Mouse (Mus musculus) cerebellum, postnatal 14 days (tissue): ENCODE data around the gene Aftph.
"Not testable (repeated sequence)": the region's sequence is repeated elsewhere in the genome, so short reads cannot be mapped to it uniquely, and the experiment has no call there.

Source experiments
- DNase-seq, 2 experiments: peaks; one replicate each; pipeline ENCODE4 v3.0.0; 2021; ENCODE audit warnings: mixed read lengths in 2 of 2

Aftph gene

DNA sequence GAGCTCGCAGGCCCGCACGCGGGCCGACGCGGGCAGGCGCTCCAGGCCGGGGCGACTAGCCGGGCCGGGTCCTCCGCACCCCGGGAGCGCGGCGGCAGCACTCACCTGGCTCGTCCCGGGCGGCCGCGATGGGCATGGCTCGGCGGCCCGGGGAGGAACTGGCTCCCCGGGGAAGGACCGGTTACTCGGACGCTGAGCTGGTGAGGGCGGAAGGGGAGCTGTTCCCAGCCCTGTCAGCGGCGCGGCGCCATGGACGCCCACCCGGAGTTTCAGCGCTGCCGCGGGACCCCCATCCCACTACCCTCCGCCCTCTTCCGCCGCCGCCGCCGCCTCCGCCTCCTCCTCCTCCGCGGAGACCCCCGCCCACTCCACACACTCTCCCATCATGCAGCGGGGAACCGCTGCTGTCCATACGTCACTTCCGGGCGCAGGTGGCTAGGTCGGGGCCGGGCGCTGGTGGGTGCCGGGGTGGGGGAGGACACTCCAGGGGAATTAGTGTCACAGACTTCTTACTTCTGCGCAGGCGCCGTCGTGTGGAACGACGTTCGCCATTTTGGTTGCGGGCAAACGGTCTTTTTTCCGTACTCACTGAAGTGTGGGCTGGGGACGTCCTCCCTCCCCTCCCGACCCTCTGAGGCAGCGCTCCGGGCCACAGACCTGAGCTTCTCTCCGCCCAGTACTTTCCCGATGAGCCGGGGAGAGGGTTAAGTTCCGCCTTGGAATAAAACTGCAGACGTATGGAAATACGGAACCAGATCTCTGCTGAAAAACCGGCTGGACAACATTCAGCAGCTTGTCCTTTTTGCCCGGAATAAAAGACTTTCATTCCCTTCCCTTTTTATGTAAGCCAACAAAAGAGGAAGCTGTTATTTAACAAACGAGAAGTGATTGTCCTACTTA is at the start of gene Aftph:
TSS of gene Aftph (minus strand) at position 389 of the 900 bp plus-strand sequence.
- DNase-seq, result peak; percentile 99

DNA sequence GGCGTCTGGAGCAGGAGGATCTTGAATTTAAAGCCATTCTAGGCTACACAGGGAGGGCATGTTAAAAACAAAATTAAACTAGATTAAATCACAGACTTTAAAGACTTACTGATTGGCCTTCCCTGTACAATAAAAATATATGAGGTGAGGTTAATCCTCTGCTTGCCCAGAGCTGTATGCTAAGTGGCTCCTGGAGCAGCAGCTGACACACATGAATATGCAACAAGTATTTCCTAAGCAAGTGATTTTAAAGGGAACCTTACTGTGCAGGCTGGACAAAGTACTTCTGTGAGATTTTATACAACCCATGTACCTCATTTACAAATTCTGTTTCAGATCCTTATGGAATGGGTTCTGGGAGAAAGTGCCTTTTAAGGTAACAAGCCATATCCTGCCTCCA is 47.6 kb upstream of the Aftph start:
- no peak for DNase-seq

DNA sequence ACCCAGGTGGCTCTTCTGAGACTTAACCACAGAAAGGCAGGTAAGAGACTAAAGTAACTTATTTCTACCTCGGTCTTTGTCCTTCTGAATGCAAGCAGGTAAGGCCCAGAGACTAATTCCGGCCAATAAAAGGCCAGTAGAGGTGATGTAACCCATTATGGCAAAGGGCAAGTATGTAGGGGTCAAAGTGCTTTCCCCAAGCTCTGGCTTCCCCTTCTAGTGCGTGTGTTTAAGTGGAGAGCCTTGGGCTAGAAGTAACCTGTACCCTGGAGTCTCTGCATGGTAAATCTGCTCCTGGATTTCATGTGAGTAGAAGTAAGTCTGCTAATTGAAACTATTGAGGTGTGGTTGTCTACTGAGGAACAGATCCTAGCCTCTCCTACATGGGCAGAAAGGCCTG is 46.7 kb upstream of the Aftph start:
- DNase-seq, result no peak

DNA sequence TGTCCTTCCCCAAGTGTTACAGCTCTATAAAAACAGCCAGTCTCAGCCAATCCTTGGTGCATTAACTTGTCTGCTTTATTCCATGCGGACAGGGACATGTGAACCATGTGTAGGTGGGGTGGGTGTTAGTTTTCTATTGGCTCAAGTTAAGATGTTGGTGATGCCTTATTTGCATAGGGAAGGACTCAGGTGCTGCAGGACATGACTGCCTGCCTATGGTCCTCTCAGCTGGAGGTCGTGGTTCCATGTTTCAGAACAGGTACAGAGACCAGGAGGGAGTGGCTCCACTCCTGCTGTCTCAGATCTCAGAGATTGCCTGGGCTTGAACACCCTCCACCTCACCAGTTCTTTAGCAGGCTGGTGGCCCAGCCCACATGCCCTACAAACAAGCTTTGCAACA is 44.8 kb upstream of the Aftph start:
- DNase-seq, result no peak

DNA sequence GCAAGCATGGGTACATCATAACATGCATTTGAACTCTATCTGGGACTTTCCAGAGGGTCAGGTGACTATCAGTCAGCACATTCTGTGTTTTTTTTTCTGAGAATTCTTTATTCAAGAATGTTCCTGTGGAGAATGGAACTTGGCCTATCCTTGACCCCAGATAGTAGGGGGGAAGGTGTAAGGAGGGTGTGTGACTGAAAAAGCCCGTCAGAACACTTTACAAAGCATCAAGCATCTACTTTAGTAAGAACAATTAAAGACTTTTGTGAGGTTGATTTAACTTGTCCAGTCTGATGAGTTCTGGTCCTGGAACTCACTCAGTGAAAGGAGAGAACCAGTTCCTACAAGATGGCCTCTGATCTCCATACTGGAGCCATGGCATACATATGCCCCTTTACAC is 43.8 kb upstream of the Aftph start:
- DNase-seq, result no peak

DNA sequence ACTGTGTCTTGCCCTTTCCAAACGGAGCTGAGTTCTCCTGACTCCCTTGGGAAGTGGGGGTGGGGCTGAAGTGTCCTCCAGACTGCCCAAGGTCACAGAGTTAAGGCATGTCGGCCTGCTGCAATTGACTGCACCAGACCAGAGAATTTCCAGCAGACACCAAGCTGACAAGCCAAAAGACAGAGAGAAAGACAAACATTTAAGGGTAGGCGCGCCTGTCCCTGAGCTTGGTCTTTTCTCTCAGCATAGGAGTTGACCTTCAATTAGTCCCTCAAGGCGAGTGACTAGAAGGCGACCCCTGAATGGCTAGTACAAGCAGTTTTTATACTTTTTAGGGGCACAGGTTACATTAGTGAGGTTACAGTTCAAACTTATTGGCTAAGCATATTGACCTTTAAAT is 43.4 kb upstream of the Aftph start:
- no peak for DNase-seq

DNA sequence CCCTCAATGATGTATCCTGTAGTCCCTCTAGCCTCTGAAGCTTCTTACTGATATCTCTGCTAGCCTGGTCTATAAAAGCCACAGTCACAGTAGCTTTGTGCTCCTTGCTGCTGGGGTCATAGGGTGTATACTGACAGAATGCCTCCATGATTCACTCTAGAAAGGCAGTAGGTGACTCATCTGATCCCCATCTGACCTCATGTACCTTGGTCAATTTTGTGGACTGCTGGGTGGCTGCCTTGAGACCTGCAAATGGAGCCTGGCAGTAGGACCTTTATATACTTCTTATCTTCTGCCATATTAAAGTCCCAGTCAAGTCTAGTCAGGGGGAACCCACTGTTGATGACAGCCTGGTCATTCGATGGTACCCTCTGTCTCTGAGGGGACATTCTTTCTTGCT is 42.1 kb upstream of the Aftph start:
- no peak for DNase-seq

DNA sequence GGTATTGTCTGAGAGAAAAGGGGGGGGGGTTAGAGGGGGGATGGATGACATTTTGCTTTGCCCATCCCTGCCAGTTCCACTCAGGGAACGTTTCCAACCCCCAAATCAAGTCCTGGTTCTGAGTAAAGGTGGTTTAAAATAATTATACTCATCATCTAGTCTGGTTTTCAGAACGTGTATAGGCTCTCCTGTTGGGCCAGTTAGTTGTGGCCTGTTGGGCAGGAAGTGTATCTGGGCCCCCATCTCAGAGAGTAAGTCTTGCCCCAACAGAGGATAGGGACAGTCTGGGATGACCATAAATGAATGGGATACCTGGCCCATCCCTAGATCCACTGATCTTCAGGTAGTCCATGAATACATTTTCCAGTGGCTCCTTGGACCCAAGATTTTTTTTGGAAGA is 41.2 kb upstream of the Aftph start:
- no peak for DNase-seq

DNA sequence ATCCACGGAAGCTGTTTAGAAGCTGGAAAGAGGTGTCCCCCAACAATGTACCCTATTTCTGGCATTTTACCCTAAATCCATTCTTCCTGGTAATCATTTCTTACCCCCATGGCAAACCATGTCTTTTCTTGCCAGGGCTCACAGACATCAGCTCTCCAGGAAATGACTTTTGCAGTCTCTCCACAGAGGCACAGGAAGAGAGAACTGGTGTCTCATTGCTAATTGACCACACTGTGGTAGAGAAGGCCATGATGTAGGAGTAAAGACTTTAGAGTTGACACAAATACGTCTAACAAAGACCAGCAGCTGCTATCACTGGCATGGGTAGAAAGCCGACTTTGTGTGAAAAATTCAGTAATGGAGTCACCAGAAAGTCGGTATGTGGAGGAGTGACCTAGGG is 38.9 kb upstream of the Aftph start:
- DNase-seq, result no peak

DNA sequence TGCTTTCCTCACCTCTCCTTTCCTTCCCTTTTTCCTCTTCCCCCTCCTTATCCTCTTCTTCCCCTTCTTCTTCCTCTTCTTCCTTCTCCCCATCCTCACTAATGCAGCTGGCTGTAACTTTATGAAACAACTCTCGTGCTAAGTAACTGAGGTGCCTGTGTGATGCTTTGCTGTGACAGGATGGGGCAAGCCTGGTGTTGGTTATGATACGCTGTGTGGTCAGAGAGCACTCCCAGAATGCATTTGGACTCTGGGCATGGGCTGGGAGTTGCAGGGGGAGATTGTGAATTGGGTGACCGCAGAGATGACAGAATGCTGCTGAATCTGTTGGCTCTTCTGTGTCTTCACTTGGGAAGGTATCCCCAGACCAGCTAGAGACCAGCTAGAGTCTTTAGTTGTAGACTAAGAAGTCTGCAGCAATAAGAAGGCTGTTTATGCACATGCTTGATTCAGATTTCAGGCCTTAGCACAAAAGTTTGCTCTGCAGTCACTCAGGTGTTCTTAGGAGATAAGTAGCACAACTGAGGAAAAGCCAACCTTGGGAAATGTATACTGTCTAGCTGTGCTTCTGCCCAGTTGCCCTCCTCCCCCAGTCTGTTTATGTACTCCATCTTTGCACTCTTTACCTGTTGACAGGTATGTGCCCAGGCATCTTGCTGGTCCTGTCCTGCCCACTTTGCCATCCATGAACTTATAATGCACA is 37.6 kb upstream of the Aftph start:
- no peak for DNase-seq

DNA sequence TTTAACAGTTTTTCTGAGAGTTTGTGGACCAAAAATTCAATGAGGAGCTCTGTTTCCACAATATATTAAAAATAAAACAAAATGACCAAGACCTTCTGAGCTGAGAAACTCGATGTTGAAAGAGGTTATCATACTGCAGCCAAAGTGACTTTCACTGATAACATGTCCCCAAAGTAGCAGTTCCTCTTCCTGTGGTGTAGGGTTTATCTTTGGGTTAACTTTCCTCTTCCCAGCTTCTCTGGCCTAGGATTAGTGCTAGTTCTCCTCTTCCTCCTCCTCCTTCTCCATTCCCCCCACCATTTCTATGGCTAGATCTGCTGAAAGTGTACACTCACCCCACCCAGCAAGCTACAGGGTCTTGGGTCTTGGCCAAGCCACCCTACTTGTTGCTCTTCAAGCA is 36.9 kb upstream of the Aftph start:
- no peak for DNase-seq

DNA sequence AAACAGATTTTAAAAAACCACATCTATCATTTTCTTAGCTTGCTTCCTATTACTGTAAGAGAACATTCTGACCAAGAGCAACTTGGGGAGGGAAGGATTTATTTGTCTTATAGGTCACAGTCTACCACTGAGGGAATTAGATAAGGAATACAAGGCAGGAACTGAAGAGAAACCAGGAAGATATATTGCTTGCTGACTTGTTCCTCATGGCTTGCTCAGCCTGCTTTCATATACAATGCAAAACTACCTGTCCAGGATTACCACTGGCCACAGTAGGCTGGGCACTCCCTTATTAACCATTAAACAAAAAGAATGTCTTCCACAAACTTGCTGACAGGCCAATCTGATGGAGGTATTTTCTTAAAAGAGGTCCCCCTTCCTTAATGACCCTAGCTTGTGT is 35.3 kb upstream of the Aftph start:
- no peak for DNase-seq

DNA sequence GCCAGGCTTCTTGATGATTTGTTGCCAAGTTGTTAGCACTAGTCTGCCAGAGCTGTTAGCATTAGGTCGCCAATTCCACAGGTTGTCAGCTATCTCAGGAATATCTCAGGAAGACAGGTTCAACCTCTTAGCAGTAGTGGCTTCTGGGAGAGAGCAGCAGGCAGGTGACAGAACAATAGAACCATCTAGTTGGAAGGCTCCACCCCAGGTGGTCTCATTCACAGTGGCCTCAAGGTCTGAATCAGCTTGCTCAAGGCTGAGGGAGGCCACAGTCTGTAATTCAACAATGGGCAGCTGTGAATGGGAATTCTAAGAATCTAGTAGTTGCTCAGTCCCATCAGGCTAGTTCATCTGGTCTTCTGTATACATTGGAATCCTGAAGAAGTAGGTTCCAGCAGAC is 31.3 kb upstream of the Aftph start:
- DNase-seq, result no peak

DNA sequence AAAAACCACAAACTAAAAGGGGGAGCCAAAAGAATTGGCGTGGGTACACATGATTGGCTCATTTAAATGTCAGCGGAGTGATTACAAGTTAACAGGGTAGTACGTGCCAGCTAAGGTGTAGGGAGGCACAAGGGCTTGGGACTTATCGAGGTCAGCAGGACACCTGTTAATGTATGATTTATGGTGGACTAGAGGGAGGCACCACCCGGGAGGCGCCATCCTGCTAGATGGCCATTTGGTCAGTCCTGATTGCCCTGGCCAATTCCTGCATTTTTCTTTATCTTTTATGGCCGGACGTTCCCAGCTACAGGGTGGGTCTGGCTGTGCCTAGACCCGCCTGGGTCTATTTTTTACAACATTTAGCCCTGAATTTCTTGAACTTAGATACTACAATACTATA is 30.4 kb upstream of the Aftph start:
- not testable (repeated sequence) for DNase-seq

DNA sequence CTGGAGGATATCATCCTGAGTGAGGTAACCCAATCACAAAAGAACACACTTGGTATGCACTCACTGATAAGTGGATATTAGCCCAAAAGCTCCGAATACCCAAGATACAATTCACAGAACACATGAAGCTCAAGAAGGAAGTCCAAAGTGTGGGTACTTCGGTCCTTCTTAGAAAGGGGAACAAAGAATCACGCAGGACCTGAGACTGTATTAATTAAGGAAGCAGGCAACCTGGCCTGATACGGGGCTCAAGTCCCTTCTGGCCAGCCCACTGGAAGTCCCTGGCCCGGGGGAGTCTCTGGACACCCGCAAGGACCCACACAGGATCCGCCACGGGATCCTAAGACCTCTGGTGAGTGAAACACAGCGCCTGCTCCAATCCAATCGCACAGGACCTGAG is 20.6 kb upstream of the Aftph start:
- DNase-seq, result not testable (repeated sequence)

DNA sequence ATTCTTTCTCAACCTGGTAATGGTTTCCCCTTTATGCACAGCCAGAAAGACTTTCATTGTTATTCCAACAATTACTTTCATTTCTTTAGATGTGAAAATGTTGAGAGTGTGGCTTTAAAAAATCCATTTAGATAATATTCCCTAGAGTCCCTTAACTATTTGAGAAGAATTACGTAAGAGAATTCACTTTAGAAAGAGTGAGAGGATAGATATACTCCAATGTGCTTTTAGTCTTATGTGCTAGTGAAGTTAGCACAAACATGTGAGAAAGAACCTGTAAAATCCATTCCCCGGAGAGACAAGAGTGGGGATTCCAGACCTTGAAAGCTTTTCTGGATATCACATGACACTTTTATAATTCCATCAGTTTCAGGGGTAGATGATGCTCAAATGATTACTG is 9.2 kb upstream of the Aftph start:
- DNase-seq, result no peak

DNA sequence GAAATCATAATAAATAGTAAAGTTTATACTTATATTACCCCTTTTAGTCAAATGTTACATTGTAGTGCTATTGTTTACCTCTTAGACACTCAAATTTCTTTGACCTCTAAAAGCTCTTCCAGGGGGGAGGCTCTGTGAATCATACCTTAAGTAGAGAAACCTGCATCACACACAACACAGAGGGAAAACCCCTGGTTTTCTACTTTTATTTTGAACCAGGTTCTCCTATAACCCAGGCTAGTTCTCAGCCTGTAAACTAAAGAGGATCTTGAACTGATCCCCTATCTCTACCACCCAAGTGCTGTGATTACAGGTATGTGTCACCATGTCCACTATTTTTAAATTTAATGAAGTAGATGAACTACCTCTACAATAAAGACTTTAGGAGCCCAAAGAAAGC is 2.0 kb upstream of the Aftph start:
- DNase-seq, result no peak

DNA sequence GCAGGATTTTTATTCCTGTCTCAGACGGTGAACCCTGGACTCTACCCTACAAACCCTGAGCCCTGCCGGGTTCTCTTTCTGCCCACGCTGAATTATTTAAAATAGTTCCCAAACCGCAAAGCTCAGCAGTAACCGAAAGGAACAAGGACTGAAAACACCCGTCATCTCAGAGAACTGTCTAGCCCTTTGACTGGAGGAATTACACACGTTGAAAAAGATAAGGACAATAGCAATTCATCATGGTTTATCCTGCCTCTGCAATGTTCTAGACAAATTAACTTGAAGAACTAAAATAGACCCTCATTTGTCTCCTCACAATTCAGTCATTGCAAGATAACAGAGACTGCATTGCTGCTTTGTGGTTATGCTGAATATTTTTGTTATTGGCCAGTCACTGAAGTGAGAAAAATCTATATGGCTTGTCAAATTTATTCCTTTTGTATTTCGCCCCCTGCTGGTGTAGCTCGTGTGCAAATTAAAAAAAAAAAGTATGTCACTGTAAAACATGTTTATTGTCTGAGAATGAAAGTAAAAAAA is 1.0 kb upstream of the Aftph start:
- DNase-seq, result peak; percentile 75 to 82

DNA sequence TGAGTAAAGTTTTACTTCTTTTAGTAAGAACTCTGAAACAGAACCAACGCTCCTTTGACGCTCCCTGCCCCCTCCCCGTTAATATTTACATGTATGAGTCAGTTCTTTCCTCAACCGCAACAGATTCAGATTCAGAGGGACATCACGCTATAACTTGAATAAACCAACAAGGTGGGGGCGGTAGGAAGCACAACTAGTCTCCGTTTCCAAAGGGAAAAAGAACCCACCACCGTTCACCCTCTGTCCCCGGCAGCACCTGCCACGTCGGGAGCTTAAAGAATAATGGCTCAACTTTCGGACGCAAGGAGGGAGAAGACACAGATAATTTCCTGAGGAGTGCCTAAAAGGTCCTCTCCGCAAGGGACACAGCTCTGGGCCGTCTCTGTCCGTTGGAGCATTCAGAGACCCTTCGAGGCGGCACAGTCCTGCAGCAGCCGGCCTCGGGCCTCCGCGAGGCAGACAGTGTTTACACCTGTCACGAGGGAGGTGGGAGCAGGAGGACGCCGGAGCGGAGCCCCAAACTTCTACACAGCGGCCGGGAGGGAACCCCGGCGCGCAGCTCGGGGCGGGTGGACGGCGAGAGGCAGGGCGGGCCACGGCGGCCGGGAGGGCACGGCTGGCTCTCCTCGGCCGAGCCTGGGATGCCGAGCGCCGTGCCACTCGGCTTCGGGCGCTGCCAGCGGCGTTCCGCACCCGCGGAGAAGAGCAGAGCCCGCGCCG is 748 bp downstream of the Aftph start:
- DNase-seq, result peak in 1 of 2 experiments; percentile 58

DNA sequence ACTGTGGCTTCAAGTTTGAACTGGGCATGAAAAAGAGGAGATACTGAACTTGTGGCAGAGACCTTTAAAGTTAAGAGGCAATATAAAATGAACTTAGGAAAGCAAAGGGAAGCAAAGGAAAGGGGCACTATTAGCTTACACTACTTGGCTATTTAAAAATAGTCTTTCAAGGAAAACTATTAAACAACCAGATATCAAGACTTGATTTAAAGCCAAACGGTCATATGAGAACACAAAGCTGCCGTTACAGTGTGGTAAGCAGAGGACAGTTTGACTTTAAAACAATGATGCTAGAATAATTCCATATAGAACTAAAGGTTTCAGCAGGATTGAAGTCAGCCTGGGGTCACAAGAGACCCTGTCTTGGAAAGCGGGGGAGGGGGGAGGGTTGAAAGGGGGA is 7.3 kb downstream of the Aftph start:
- DNase-seq, result no peak

DNA sequence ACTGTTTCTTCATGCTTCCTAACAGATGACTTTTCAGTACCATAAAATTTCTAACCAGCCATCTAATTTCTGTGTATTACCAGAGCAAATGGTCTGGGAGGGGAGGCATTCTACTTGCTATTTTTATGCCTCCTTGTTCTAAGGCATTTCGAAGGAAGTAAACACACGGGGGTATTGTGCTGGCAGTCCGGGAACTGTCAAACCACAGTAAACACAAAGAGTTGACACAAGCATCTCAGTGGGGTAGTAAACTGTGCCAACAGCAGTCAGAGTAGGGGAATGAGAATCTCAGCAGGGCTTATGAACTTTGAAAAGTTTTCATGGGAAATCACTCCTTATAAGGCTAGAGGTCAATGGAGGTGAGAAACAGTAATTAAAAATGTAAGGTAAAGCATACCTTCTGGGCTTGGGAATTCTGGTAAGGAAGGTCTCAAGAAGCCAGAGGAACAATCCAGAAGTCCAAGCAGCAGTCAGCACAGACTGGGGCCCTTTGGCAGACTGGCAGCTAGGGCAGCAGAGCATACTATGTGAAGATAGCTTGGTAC is 7.8 kb downstream of the Aftph start:
- no peak for DNase-seq

DNA sequence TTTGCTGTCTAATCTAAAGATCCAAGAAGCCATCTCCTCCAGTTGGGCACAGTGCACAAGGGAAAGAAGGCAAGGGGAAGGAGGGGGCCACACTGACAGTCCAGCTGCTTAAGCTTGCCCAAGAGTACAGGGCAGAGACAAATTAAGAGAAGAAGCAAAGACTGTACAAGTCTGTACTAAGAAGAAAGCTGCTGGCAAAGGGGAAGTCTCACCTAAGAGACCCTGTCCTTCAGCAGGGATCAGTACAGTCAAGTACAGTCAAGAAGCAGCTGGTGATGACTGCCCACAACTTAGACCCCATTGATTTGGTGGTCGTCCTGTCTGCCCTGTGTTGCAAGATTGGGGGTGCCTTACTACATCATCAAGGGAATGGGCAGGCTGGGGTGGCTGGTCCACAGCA is 12.0 kb downstream of the Aftph start:
- DNase-seq, result no peak

DNA sequence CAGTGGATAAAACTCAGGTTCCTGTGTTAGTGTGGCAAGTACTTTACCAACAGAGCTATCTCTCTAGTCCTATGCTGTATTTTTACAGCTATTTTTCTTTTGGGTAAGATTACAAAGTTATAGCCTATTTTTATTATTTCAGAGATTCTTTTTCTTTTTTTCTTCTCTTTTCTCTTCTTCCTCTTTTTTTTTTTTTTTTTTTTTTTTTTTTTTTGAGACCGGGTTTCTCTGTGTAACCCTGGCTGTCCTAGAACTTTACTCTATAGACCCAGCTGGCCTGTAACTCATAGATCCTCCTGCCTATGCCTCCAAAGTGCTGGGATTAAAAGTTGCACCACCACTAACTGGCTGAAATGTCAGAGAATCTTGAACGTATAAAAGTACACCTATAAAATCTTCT is 13.3 kb downstream of the Aftph start:
- no peak for DNase-seq
